Mouse (Mus musculus) CH12F3 (cell line): ENCODE results near the gene Gm4922.

Experiments used
- in situ Hi-C: fragments of 300-500 bp; cut with MboI; formaldehyde crosslinking; loops from 2 replicates; pipeline ENCODE4 v1.14.3; 2020; ENCODE audit warnings: low sequenced_read_pairs

Gene Gm4922

DNA sequence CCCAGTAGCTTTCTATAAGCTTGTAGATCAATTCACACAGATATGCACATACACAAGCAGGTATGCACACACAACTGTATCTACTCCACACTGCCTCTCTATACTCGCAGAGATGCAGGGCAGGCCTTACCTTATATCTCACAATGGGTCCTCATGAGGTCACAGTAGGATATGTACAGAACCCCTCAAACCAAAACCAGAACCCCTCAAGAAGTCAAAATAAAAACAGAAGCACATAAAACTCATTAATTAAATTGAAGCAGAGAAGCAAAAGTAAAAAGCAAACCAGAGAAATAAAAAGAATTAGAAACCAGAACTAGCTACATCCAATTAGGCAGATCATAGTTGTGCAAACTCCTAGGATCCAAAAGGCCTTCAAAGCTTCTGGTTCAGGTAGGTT, at the start of gene Gm4922:
Gene Gm4922 (minus strand): TSS at position 101 of the 400 bp plus-strand sequence.
- in situ Hi-C loops: no loop called here

GRCm38 (mm10) chr10:18835684-18836479, 49.3 kb upstream of the Gm4922 start:
- in situ Hi-C loops: no loop called here

DNA sequence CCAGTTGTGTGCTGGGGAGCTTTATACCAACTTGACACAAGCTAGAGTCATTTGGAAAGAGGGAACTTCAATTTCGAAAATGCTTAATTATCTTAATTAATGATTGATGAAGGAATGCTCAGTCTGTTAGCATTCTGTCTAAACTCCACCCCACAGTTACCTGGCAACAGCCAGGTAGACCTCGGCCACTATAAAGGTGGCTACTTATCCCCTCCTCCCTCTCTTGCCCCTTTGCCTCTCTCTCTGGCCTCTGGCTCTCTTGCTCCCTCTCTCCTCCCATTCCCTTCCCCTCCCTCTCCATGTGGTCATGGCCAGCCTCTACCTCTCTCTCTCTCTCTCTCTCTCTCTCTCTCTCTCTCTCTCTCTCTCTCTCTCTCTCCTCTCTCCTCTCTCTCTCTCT, 47.8 kb upstream of the Gm4922 start:
- in situ Hi-C loops: no loop called here

DNA sequence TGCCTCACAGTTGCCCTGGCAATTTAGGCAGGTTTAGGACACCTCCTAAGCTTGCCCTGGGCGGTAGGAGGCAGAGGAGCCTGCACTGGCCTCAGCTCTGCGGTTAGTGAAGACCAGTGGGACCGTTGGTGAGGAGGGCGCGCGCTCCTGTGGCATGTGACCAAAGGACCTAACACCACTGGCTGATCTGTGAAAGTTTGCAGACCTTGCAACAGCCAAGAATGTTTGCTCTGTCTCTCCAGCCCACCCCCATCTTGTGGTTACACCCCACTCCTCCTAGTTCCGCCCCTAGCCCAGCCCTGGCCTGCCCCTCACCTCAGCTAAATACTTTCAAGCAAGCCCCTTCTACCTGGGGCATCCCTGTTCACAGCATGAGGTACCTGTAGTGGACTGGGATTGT, 45.2 kb upstream of the Gm4922 start:
- in situ Hi-C loops: no loop called here

DNA sequence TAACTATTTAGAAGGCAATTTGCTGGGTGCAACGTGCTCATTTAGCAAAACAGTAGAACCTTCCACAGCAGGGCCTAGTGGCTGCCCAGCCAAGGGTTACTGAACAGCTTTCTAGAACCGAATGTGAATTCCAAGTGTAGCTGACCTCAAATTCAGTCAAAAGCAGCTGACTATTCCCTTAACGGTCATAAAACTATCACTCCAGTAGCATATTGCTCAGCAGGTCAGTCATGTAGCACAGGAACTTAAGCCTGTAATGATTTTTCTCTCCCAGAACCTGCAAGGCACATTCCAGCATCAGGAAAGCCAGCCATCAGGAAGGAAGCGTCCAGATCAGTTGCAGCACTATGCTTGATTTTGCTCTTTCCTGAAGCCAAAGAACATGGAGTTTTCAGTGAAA, 43.8 kb upstream of the Gm4922 start:
- in situ Hi-C loops: no loop called here

DNA sequence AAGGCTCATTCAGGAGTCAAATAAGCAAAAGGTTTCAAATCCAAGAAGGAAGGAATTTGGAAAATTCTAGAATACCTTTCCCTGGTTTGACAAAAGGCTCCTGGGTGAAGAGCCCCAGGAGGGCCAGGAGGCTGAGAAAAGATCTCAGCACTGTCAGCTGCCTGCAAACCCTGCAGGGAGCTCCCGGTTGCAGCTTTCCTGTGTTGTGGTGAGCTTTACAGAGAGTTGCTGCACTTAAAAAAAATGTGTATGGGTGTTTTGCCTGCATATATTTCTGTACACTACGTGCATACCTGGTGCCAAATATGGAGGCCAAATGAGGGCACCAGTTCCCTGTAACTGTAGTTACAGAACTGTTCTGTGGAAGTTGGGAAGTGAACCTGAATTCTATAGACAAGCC, 41.3 kb upstream of the Gm4922 start:
- in situ Hi-C loops: no loop called here

DNA sequence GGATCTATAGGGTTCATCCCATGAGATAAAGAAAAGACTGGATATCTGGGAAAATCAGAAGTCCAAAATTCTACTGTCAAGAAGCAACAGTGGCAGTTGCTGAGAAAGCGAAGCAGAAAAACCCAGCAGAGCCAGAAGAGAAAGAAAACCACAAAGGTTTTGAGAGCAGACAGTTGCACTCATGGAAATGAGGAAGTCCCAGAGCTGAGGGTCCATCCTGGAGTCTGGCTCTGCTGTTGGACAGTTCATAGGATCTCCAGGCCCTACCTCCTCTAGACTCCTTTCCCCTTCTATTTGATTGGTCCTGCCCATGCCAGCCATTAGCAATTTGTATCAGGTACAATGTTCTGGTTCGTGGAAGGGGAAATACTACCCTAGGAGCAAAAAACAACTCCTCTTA, 39.5 kb upstream of the Gm4922 start:
- in situ Hi-C loops: no loop called here

- in situ Hi-C loops: no loop called here
Measured at GRCm38 (mm10) chr10:18825143-18825542, 38.5 kb upstream of the Gm4922 start.

DNA sequence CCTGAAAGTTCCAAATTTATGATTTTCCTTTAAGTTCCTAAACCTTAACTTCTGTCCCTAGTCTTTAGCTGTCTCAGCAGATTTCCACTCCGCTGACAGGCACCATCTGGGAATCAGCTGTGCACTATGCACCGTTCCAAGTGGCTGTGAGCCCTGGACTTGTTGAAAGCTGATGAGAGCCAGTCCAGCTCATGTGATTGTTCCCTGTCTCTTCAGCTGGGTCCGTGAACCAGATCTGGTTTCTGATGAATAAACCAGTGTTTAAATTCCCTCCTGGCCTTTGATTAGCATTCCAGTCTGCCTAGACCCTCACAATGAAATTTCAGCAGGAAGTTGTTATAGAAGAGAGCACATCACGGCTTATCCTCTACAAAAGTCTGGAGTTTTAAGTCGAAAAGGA, 30.0 kb upstream of the Gm4922 start:
- in situ Hi-C loops: no loop called here

- in situ Hi-C loops: no loop called here
Measured at GRCm38 (mm10) chr10:18811751-18812150, 25.2 kb upstream of the Gm4922 start.

DNA sequence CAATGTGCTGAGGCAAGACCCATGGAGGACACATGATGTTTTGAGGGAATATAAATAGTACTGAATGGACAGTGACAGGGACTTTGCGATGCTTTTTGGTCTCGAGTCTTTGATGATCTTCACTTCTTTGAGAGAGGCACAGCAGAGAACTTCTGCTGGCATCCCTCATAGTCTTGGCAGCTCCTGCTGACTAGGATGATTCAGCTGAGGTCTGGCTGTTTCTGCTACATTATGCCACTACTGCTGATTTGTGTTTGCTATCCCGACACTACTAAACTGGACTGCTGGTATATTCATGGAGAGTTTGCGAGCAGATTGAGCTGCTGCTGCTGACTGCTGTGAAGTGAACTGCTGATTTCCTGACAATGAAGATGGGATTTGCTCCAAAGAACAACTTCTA, 3.5 kb upstream of the Gm4922 start:
- in situ Hi-C loops: no loop called here

- in situ Hi-C loops: no loop called here
Measured at GRCm38 (mm10) chr10:18788601-18789000, 2.0 kb upstream of the Gm4922 start.

DNA sequence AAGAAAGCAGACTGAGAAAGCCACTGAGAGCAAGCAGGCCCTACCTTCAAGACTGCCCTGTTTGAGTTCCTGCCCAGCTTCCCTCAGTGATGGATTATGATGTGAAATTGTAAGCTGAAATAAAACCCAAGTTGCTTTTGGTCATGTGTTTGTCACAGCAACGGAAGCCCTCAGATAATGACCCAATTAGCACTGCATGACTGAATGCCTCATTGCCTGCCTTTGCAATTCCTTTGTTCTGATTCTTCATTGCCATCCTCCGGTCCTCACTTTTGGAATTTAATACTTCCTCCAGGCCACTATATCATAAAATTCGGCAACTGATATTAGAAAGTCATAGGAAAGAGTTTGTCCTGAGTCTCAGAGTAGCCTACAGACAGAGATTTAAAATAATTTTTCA, 9.0 kb downstream of the Gm4922 start:
- in situ Hi-C loops: no loop called here

DNA sequence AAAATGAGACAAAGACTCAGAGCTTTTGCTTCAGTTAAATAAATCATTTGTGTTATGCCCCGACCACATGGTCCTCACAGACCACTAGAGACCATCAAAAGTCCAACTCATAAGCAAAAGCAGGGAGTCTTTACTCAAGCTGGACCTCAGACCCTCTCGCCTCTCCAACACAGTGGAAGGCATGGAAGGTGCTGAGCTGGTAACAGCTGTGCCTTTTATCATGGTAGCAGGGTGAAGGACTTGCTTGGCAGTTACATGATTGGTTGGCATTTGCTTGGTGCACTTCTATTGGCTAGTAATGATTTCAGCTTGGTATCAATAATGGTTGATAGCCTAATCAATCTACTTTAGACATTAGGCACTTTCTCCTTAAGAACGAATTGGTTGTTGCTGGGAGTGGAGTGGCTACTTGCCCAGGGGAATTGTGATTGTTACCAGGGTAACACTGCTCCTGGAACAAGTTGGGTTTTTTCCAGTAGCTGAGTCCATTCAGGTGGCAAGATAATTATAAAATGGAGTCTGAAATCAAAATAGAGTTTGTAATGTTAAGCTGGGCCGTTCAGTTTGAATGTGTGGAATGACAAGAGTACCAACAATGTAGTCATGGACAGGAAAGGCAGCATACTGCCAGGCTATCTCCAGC, 13.9 kb downstream of the Gm4922 start:
- in situ Hi-C loops: no loop called here

- in situ Hi-C loops: no loop called here
Measured at GRCm38 (mm10) chr10:18769909-18770308, 16.7 kb downstream of the Gm4922 start.

DNA sequence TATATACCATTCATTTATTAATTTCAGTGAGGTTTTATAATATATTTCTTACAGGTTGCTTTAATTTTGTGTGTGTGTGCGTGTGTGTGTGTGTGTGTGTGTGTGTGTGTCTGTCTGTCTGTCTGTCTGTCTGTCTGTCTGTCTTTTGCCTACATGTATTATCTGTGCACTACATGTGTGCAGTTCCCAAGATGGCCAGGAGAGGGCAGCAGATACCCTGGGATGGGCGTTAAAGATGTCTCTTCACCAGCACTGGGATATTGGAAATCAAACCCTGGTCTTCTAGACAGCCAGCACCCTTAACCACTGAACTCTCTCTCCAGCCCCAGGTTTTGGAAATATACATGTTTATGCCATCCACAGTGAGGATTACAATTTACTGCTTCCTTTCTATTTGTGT, 26.4 kb downstream of the Gm4922 start:
- in situ Hi-C loops: no loop called here

DNA sequence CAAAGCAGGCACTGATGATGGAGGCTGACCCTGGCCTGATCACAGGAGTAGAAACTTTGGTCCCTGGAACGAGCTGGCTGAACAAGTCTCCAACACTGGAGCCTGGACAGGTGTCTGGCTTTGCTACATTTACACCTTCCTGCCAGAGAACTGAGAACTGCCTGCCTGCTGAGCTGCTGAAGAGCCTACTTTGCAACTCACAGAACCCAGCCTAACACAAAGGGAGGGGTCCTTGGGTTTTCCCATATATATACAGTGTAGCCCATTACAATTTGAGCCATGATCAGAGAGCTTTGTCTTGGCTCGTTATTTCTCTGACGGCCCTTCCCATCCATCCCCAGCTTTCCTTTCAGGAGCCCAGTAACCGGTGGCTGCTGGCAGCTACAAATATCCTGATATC, 36.5 kb downstream of the Gm4922 start:
- in situ Hi-C loops: no loop called here

DNA sequence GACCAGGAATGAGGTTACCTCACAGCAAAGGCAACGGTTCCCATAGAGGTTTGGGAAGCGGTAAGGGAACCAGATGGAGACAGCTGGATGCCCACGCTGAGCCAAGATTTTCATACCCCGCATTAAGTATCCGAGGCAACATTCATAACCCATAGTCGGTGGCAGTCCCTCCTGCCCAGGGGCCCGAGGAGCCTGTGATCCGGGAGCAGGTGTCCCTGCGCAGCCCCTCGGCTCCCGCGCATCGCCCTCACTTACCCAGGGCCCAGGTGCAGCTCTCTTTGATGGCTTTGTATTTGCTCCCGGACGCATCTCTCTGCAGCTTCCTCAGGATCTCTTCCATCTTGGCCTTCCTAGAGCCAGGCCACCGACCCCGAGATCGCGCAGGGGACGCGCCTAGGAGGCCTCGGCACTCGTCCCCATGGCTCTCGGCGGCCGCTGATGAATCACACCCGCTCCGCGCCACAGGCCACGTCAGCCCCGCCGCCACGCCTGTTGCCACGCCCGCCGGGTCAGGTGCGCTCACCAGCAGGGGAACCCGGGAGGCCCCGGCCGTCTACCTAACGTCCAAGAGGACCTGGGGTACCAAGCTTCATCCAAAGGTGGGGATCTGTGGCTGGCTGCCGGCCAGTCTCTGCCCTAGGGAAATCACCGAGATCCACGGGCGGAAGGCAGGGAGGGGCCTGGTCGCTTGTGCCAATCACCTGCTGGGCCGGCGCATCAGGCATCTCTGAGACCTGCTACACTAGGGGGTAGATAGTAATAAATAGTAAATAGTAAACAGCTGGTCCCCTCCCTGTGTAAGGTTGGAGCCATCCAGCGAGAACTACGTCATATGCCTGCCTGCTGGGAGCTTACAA, 43.1 kb downstream of the Gm4922 start, which contains the start of gene Arfgef3:
Gene Arfgef3 (minus strand): TSS at position 664 of the 857 bp plus-strand sequence.
- in situ Hi-C loops: no loop called here

- in situ Hi-C loops: no loop called here
Measured at GRCm38 (mm10) chr10:18742086-18742485, 44.5 kb downstream of the Gm4922 start.

GRCm38 (mm10) chr10:18741024-18741423, 45.6 kb downstream of the Gm4922 start:
- in situ Hi-C loops: no loop called here
